Mouse (Mus musculus): ENCODE measurements around the gene Olfr430.

GRCm38 (mm10) chr1:174031698-174032097, 34.7 kb upstream of the Olfr430 start, which contains the start of gene Ifi205:
- no peak for TF ChIP-seq GATA1 (IDR thresholded peaks at IDR 0.05; ENCODE audit: low read depth, low read length)
- no peak for TF ChIP-seq CTCF (IDR thresholded peaks at IDR 0.05 in 2 of 3, conservative IDR thresholded peaks at IDR 0.05 in 1 of 3; ENCODE audit: control insufficient read depth in 1 of 3, insufficient read depth in 1 of 3, low read depth in 2 of 3, low read length in 3 of 3, poor library complexity in 1 of 3, severe bottlenecking in 1 of 3)
- TF ChIP-seq E2F4 (IDR thresholded peaks at IDR 0.05; ENCODE audit: borderline replicate concordance, low read depth, low read length) = no peak
- TF ChIP-seq ETS1 (IDR thresholded peaks at IDR 0.05; ENCODE audit: low read depth, low read length) = no peak
- no peak for TF ChIP-seq GABPA (IDR thresholded peaks at IDR 0.05; ENCODE audit: low read depth, low read length)
- no peak for TF ChIP-seq ZMIZ1 (IDR thresholded peaks at IDR 0.05; ENCODE audit: low read depth, low read length)
- no peak for TF ChIP-seq MAFK (IDR thresholded peaks at IDR 0.05; ENCODE audit: borderline replicate concordance, low read depth, low read length)
- no peak for TF ChIP-seq POLR2A (IDR thresholded peaks at IDR 0.05; ENCODE audit: control insufficient read depth in 1 of 2, insufficient read depth in 1 of 2, low read depth in 1 of 2, low read length in 2 of 2, poor library complexity in 1 of 2)
- no peak for TF ChIP-seq EP300 (IDR thresholded peaks at IDR 0.05; ENCODE audit: low read depth in 1 of 2, low read length in 2 of 2)
- TF ChIP-seq MYC (IDR thresholded peaks at IDR 0.05; ENCODE audit: low read depth, low read length) = no peak
- no peak for TF ChIP-seq CHD2 (IDR thresholded peaks at IDR 0.05; ENCODE audit: low read length)
- TF ChIP-seq ELF1 (IDR thresholded peaks at IDR 0.05; ENCODE audit: low read depth, low read length) = no peak
- TF ChIP-seq SMC3 (IDR thresholded peaks at IDR 0.05; ENCODE audit: low read depth, low read length) = no peak
- TF ChIP-seq TCF12 (IDR thresholded peaks at IDR 0.05; ENCODE audit: low read depth, low read length) = no peak

Measured in MEL (cell line).